Mouse (Mus musculus) embryo, embryonic 11.5 days (tissue): ENCODE data around the gene Acbd6.

Experiments used
- DNase-seq: peaks from one replicate; pipeline ENCODE4 v3.0.0-alpha.2; 2012; ENCODE audit warnings: low read depth, low spot score

Gene Acbd6

GRCm38 (mm10) chr1:155558012-155558842 lies at the start of gene Acbd6:
Acbd6 (plus strand) TSS chr1:155558120.
- DNase-seq = peak; percentile 82

GRCm38 (mm10) chr1:155510263-155510662 lies 47.7 kb upstream of the Acbd6 start:
- DNase-seq = no peak

- no peak for DNase-seq
Observed at GRCm38 (mm10) chr1:155515866-155516265, 42.1 kb upstream of the Acbd6 start.

GRCm38 (mm10) chr1:155516594-155516993 lies 41.3 kb upstream of the Acbd6 start:
- DNase-seq = no peak

- no peak for DNase-seq
Observed at GRCm38 (mm10) chr1:155517060-155517459, 40.9 kb upstream of the Acbd6 start.

- DNase-seq = no peak
Observed at GRCm38 (mm10) chr1:155520285-155520684, 37.6 kb upstream of the Acbd6 start.

- DNase-seq = no peak
Observed at GRCm38 (mm10) chr1:155522493-155522892, 35.4 kb upstream of the Acbd6 start.

- no peak for DNase-seq
Observed at GRCm38 (mm10) chr1:155526176-155526575, 31.7 kb upstream of the Acbd6 start.

GRCm38 (mm10) chr1:155527027-155527786 lies 30.7 kb upstream of the Acbd6 start:
- DNase-seq = no peak

GRCm38 (mm10) chr1:155527787-155528158 lies 30.1 kb upstream of the Acbd6 start:
- no peak for DNase-seq

GRCm38 (mm10) chr1:155528405-155529119 lies 29.4 kb upstream of the Acbd6 start:
- DNase-seq = no peak

- no peak for DNase-seq
Observed at GRCm38 (mm10) chr1:155529120-155529963, 28.6 kb upstream of the Acbd6 start.

GRCm38 (mm10) chr1:155530561-155531457 lies 27.1 kb upstream of the Acbd6 start:
- DNase-seq = no peak

GRCm38 (mm10) chr1:155532396-155532795 lies 25.5 kb upstream of the Acbd6 start:
- no peak for DNase-seq

- no peak for DNase-seq
Observed at GRCm38 (mm10) chr1:155532833-155533688, 24.9 kb upstream of the Acbd6 start.

GRCm38 (mm10) chr1:155533689-155533965 lies 24.3 kb upstream of the Acbd6 start:
- no peak for DNase-seq

GRCm38 (mm10) chr1:155537005-155537642 lies 20.8 kb upstream of the Acbd6 start:
- peak; percentile 58 for DNase-seq

- DNase-seq = no peak
Observed at GRCm38 (mm10) chr1:155538006-155538405, 19.9 kb upstream of the Acbd6 start.

GRCm38 (mm10) chr1:155557642-155558011 lies 293 bp upstream of the Acbd6 start:
- no peak for DNase-seq
